Mouse (Mus musculus) cerebellum, postnatal 14 days (tissue): ENCODE measurements around the gene Chl1.

Experiments
- DNase-seq, 2 experiments: peaks; one replicate each; pipeline ENCODE4 v3.0.0; 2021; ENCODE audit warnings: mixed read lengths in 2 of 2

Gene Chl1

GRCm38 (mm10) chr6:103546314-103546713, 35.9 kb downstream of the Chl1 start:
- DNase-seq = no peak

- no peak for DNase-seq
These were observed 39.5 kb downstream of the Chl1 start for GRCm38 (mm10) chr6:103549929-103550328.

GRCm38 (mm10) chr6:103558037-103558893, 47.9 kb downstream of the Chl1 start:
- DNase-seq = peak in 1 of 2 experiments; percentile 17

GRCm38 (mm10) chr6:103558894-103559225, 48.5 kb downstream of the Chl1 start:
- DNase-seq = peak; percentile 85 to 91

GRCm38 (mm10) chr6:103559344-103559743, 49.0 kb downstream of the Chl1 start:
- DNase-seq = peak; percentile 11 to 54

- no peak for DNase-seq
These were observed 54.4 kb downstream of the Chl1 start for GRCm38 (mm10) chr6:103564811-103565210.

GRCm38 (mm10) chr6:103567247-103567646, 56.9 kb downstream of the Chl1 start:
- no peak for DNase-seq

GRCm38 (mm10) chr6:103572659-103573058, 62.3 kb downstream of the Chl1 start:
- DNase-seq = no peak

- no peak for DNase-seq
These were observed 73.8 kb downstream of the Chl1 start for GRCm38 (mm10) chr6:103584224-103584623.

- DNase-seq = no peak
These were observed 75.3 kb downstream of the Chl1 start for GRCm38 (mm10) chr6:103585667-103586066.

GRCm38 (mm10) chr6:103586081-103586480, 75.7 kb downstream of the Chl1 start:
- DNase-seq = no peak

- DNase-seq = no peak
These were observed 91.7 kb downstream of the Chl1 start for GRCm38 (mm10) chr6:103602070-103602469.

GRCm38 (mm10) chr6:103610656-103611055, 100.3 kb downstream of the Chl1 start:
- DNase-seq = no peak

GRCm38 (mm10) chr6:103612626-103613025, 102.2 kb downstream of the Chl1 start:
- DNase-seq = no peak

GRCm38 (mm10) chr6:103613714-103614113, 103.3 kb downstream of the Chl1 start:
- DNase-seq = no peak

- no peak for DNase-seq
These were observed 105.7 kb downstream of the Chl1 start for GRCm38 (mm10) chr6:103615924-103616602.

- DNase-seq = no peak
These were observed 110.5 kb downstream of the Chl1 start for GRCm38 (mm10) chr6:103620880-103621279.

- DNase-seq = no peak
These were observed 111.8 kb downstream of the Chl1 start for GRCm38 (mm10) chr6:103622117-103622713.

- DNase-seq = peak in 1 of 2 experiments; percentile 19
These were observed 122.5 kb downstream of the Chl1 start for GRCm38 (mm10) chr6:103632856-103633255.

GRCm38 (mm10) chr6:103656778-103657177, 146.4 kb downstream of the Chl1 start:
- DNase-seq = no peak

- peak; percentile 59 to 62 for DNase-seq
These were observed 148.8 kb downstream of the Chl1 start for GRCm38 (mm10) chr6:103659173-103659572.

- DNase-seq = no peak
These were observed 154.8 kb downstream of the Chl1 start for GRCm38 (mm10) chr6:103665206-103665605.

GRCm38 (mm10) chr6:103665677-103666316, 155.4 kb downstream of the Chl1 start:
- no peak for DNase-seq
